Mouse (Mus musculus) MEL (cell line): ENCODE measurements around the gene Rundc3a. TPM values are rescaled to one million over a fixed set of nuclear protein-coding genes. Genes with fewer than 3 reads are reported as not detected.

ENCODE experiments used
- polyA plus RNA-seq, 2 experiments: library from polyadenylated mRNA; stranded (reverse) in 1 of 2; unstranded in 1 of 2; fragments of >175 nt in 1 of 2; fragments of >200 nt in 1 of 2; gene quantifications; 2 replicates each; pipeline versions ENCODE4 v1.2.1 to v1.2.4; 2012; ENCODE audit warnings: low replicate concordance in 2 of 2, low read depth in 1 of 2; ENCODE audit not compliant: insufficient read length in 2 of 2, insufficient read depth in 1 of 2, missing spikeins in 1 of 2
- total RNA-seq: library from RNA; depleted of rRNA; stranded (reverse); fragments of 300-350 nt; gene quantifications from 2 replicates; pipeline ENCODE4 v1.2.3, GENCODE M21; 2012; rRNA removed

Rundc3a gene
- total and polyA plus RNA-seq, 3 experiments, result 0.39 to 2.1 TPM; not detected in 1

Other genes with a start within 250 kb of the Rundc3a start
- 5.4 and 6.6 TPM in 2 replicates for gene Nags, start 247.9 kb upstream of the Rundc3a start, total RNA-seq
- 1 to 10 TPM in 1 of 2 experiments, not detected in 1; 9.7 TPM for gene Nags, start 247.9 kb upstream of the Rundc3a start, polyA plus RNA-seq
- 43.9 and 45.1 TPM in 2 replicates for gene Tmem101, start 237.0 kb upstream of the Rundc3a start, total RNA-seq
- 10 to 100 TPM in 1 of 2 experiments, not detected in 1; 30.1 TPM for gene Tmem101, start 237.0 kb upstream of the Rundc3a start, polyA plus RNA-seq
- gene Lsm12, start 208.1 kb upstream of the Rundc3a start, total RNA-seq, result 74.2 and 75.0 TPM in 2 replicates
- gene Lsm12, start 208.1 kb upstream of the Rundc3a start, polyA plus RNA-seq, result 100 to 1,000 TPM; 128 to 150 TPM
- gene G6pc3, start 203.8 kb upstream of the Rundc3a start, total RNA-seq, result 46.4 and 48.9 TPM in 2 replicates
- 100 to 1,000 TPM in 1 of 2 experiments, not detected in 1; 104 TPM for gene G6pc3, start 203.8 kb upstream of the Rundc3a start, polyA plus RNA-seq
- 9.1 and 10.4 TPM in 2 replicates for gene Hdac5, start 163.2 kb upstream of the Rundc3a start, total RNA-seq
- 10 to 100 TPM in 1 of 2 experiments, not detected in 1; 29.3 TPM for gene Hdac5, start 163.2 kb upstream of the Rundc3a start, polyA plus RNA-seq
- gene BC030867, start 144.5 kb upstream of the Rundc3a start, total RNA-seq, result 19.5 and 20.0 TPM in 2 replicates
- 10 to 100 TPM; 36.2 to 51.7 TPM for gene BC030867, start 144.5 kb upstream of the Rundc3a start, polyA plus RNA-seq
- 3.9 and 4.4 TPM in 2 replicates for gene Asb16, start 124.7 kb upstream of the Rundc3a start, total RNA-seq
- gene Asb16, start 124.7 kb upstream of the Rundc3a start, polyA plus RNA-seq, result 1 to 10 TPM in 1 of 2 experiments, not detected in 1; 8.5 TPM
- 27.0 and 29.3 TPM in 2 replicates for gene Tmub2, start 108.5 kb upstream of the Rundc3a start, total RNA-seq
- 10 to 100 TPM in 1 of 2 experiments, not detected in 1; 40.5 TPM for gene Tmub2, start 108.5 kb upstream of the Rundc3a start, polyA plus RNA-seq
- gene Atxn7l3, start 96.8 kb upstream of the Rundc3a start, total RNA-seq, result 40.5 and 46.7 TPM in 2 replicates
- 10 to 100 TPM; 39.4 to 53.0 TPM for gene Atxn7l3, start 96.8 kb upstream of the Rundc3a start, polyA plus RNA-seq
- 151 and 189 TPM in 2 replicates for gene Ubtf, start 73.7 kb upstream of the Rundc3a start, total RNA-seq
- gene Ubtf, start 73.7 kb upstream of the Rundc3a start, polyA plus RNA-seq, result 100 to 1,000 TPM in 1 of 2 experiments, 10 to 100 TPM in 1; 76.5 to 145 TPM
- 0.23 and 0.36 TPM in 2 replicates for gene Slc4a1, start 27.2 kb upstream of the Rundc3a start, total RNA-seq
- under 1 TPM in 1 of 2 experiments, not detected in 1; 0.35 TPM for gene Slc4a1, start 27.2 kb upstream of the Rundc3a start, polyA plus RNA-seq
- gene Slc25a39, start 14.5 kb downstream of the Rundc3a start, total RNA-seq, result 174 and 183 TPM in 2 replicates
- gene Slc25a39, start 14.5 kb downstream of the Rundc3a start, polyA plus RNA-seq, result 100 to 1,000 TPM in 1 of 2 experiments, not detected in 1; 325 TPM
- gene Grn, start 36.9 kb downstream of the Rundc3a start, total RNA-seq, result 14.5 and 14.7 TPM in 2 replicates
- gene Grn, start 36.9 kb downstream of the Rundc3a start, polyA plus RNA-seq, result 10 to 100 TPM in 1 of 2 experiments, not detected in 1; 42.1 TPM
- gene Fam171a2, start 54.3 kb downstream of the Rundc3a start, total RNA-seq, result 1.8 and 2.0 TPM in 2 replicates
- gene Fam171a2, start 54.3 kb downstream of the Rundc3a start, polyA plus RNA-seq, result 1 to 10 TPM in 1 of 2 experiments, not detected in 1; 8.8 TPM
- gene Itga2b, start 76.7 kb downstream of the Rundc3a start, total RNA-seq, result 8.3 and 10.7 TPM in 2 replicates
- 10 to 100 TPM in 1 of 2 experiments, not detected in 1; 55.7 TPM for gene Itga2b, start 76.7 kb downstream of the Rundc3a start, polyA plus RNA-seq
- 17.9 and 20.3 TPM in 2 replicates for gene Gpatch8, start 163.0 kb downstream of the Rundc3a start, total RNA-seq
- gene Gpatch8, start 163.0 kb downstream of the Rundc3a start, polyA plus RNA-seq, result 10 to 100 TPM; 25.8 to 29.7 TPM
- 0.33 and 0.35 TPM in 2 replicates for gene Gm11627, start 186.1 kb downstream of the Rundc3a start, total RNA-seq
- under 1 TPM in 1 of 2 experiments, not detected in 1; 0.13 TPM for gene Gm11627, start 186.1 kb downstream of the Rundc3a start, polyA plus RNA-seq
- not detected in 2 replicates for gene Fzd2, start 211.0 kb downstream of the Rundc3a start, total RNA-seq
- not detected for gene Fzd2, start 211.0 kb downstream of the Rundc3a start, polyA plus RNA-seq